Mouse (Mus musculus): ENCODE measurements around the gene Phgr1.

Phgr1 gene

DNA sequence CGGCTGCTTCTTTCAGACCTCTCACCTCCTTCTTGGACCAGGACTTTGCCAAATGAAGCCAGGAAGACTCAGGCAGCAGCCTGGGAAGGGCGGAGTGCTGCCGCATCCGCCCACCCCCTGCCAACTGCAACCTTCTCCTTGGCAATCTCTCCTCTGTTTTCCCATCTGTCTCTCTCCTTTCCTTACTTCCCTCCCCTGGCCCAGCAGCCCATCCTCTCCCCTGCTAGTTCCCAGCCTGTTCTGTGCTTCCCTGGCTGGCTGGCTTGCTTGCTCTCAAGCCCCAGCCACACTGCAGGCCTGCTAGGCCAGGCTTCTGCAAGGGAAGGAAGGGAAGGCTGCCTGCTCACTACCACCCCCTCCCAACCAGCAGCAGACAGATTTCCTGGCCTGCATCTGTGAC is 3.3 kb downstream of the Phgr1 start:
- CTCF ChIA-PET = no interaction called here

DNA sequence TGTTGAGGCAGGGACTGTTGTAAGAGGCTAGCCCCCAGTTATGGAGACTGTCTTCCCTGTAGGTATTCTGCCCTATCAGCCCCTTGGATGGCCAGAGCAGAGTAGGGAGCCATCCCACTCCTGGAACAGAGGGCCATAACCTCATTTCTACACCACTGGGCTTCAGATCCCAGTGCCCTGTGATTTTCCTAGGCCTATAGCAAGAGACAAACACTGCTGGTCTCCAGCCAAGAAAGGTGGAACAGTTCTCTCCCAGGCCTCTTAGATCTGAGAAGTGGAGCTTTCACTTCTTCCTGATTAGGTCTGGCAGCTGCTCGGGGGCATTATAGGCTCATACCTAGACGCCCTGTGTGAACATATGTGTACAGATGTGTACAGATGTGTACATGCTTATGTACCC is 3.7 kb downstream of the Phgr1 start:
- CTCF ChIA-PET = interaction anchor here (0.6 kb wide), 1 partner anchor 307 kb away, joined by 4 read pairs; no protein-coding TSS in a partner anchor

DNA sequence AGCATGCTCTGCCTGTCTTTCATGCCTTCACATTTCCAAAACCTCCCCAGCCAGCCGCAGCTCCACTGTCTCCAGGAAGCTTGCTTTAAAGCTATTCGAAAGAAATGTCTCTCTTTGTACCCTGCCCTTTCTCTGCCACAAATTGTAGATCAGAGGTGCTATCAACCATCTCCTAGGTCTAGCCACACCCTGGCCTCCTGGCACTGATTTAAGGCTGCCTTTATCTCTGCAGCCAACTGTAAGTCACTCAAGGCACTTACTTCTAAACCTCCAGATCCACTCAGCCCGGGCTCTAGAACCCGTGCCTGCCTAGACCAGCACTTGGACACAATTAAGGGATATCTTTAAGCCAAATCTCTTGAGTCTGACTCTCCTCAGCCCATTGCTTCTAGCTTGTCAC is 5.8 kb downstream of the Phgr1 start:
- CTCF ChIA-PET = interaction anchor here (0.7 kb wide), 2 partner anchors 13 to 631 kb away, joined by 4 to 5 read pairs; no protein-coding TSS in a partner anchor

DNA sequence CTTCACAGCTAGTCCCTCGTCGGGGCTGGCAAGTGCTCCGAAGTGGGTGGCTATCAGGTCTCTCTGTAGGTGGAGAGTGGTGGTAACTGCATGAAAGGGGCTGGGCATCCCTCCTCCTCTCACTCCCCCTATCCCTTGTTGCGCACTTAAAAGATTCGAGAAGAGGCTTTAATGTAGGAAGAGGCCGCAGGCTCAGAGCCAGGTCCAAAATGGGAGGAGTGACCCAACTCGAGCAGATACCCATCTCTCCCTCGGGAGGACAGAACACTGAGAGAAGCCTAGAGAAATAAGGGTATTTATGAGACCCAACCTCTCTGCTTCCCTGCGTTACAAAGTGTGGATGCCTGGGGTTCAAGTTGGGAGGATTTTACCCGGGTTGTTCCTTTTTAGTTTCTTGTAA is 6.5 kb downstream of the Phgr1 start:
- CTCF ChIA-PET = interaction anchor here (0.5 kb wide), 1 partner anchor 727 kb away, joined by 11 read pairs; no protein-coding TSS in a partner anchor

DNA sequence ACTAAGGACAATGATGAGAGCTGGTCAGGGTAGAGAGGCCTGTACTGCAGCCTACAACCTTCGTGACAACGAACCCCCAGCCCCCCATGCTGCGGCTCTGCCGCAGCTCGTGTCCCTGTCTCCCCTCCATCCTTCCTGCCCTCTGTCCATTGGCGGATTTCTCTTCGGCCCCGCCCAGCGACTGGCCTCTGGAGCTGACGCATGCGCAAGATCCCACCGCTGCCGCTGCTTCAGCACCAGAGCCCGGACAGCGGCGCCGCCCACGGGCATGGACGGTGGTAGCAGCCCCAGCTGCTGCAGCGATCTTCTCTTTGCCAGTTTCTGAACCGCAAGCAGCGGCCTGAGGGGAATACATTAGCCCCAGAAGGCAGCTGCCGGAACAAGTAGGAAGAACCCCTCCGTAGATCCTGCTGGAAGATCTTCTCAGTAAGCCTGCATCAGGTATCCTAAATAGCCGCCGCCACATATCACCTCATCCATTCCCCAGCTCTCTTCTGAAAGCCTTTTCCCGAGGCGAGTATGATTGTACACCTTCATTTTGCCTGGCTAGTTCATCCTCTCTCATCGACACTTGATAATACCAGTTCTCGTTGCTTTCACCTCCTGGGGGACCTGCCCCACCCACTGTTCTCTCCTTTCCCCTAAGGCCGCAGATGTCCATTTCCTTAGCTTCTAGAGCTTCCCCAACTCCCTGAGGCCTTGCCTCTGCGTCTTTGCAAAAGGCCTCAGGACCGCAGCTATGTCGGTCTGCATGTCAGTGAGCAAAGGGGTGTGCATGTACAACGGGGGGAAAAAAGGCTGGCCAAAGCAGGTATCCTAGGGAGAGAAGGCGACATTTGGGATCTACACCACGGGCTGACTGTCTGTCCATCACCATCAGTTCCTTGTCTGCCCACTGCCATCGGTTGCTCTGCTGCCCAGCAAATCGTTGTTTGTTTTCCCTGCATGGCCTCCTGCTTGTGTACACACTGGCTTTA is 7.2 kb downstream of the Phgr1 start, which contains the start of gene Disp2:
TSS of gene Disp2 (plus strand) at position 216 of the 977 bp plus-strand sequence.
- CTCF ChIA-PET = interaction anchor here (0.5 kb wide), 1 partner anchor 726 kb away, joined by 11 read pairs; no protein-coding TSS in a partner anchor

DNA sequence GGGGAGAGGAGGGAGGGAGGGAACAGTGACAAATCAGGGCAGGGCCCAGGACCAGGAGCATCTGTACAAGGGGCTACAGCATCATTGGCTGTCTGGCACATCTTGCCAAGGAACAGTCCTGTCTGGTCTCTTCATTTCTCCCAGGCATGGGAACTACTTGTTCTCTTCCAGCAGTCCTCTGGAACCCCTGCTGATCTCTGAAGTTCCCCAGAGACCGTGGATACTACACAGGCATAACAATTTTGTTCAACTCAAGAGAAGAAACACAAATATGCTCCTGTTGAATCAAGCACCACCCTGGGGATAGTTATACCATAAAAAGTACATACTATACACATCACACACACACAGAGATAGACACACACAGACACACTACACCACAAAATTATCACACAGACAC is 8.5 kb downstream of the Phgr1 start:
- CTCF ChIA-PET = interaction anchor here (0.6 kb wide), 1 partner anchor 264 kb away, joined by 19 read pairs; no protein-coding TSS in a partner anchor

DNA sequence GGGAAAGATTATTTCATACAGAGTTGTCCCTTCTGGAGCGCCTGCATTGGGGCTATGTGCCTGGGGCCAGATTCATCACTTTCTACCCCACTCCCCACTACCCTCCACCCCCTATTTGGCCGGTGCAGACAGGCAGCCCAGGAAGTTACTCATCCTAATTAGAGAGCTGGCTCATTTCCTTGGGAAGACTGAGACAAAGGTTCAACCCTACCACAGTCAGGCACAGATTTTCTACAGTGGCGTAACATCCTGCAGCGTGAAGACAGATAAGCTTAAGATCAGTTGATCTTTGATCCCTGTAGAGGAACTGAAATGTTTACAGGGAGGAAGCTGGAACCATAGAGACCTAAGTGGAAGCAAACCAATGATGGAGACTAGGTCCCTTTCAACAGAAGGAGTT is 9.7 kb downstream of the Phgr1 start:
- CTCF ChIA-PET = no interaction called here

DNA sequence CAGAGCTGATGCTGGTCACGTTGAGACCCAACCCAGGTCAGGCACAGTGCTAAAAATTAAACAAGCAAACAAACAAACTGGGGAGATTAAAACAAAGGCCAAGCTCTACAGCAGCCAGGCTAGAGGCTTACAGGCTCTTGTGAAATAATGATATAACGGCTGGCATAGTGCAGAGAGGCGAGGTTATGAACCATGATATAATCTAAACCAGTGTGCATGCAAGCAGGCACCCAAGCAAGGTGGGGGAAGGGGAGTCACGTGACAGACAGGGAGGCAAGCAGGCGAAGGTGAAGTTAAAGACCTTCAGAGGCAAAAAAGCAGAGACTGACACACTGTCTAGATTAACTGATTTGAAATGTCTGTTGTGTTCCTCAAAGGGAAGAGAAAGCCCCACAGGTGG is 10.5 kb downstream of the Phgr1 start:
- CTCF ChIA-PET = no interaction called here

DNA sequence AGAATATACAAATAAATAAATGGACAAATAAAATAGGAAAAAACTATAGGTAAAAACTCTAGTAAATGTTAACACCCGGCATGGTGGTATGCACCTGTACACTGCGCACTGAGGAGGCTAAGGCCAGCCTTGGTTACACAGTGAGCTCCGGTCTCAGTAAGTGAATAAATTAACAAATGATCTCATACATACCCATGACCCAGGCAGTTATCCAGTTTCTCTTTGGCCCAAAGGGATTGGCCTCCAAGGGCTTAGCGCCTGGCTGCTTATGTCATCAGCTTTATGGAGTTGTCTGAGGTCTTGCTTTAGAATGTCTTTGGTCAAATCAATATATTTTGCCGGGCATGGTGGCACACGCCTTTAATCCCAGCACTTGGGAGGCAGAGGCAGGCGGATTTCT is 11.1 kb downstream of the Phgr1 start:
- CTCF ChIA-PET = no interaction called here

DNA sequence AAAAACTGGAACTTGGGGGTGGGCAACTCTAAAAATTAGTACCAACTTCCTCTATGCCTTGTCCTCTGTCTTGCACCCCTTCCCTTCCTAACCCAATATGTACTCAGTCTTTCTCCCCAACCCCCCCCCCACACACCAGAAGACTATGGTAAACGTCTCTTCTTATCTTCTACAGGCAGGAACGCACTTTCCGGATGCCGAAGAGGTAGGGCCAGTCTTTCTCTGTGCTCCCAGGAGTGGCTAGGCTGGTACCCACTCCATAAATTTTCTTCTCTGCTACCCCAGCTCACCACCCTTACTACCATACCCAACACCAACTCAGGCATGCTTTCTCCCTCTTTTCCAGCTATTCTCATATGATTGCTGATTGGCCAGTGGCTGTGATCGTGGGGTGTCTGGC is 14.0 kb downstream of the Phgr1 start:
- CTCF ChIA-PET = no interaction called here

DNA sequence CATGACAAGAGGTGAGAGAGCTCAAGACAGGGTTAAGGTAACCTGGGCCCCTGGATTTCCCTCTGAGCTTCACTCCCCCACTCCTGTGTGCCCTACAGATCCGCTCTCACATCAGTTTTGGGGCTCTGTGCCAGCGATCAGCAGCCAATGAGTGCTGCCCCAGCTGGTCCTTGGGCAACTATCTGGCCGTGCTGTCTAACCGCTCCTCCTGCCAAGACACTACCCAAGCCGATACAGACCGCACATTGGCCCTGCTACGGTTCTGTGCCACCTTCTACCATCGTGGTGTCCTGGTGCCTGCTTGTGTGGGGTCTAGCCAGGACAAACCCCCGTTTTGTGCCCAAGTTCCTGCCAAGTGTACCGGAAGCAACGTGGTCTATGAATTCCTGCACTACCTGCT is 16.9 kb downstream of the Phgr1 start:
- CTCF ChIA-PET = no interaction called here

DNA sequence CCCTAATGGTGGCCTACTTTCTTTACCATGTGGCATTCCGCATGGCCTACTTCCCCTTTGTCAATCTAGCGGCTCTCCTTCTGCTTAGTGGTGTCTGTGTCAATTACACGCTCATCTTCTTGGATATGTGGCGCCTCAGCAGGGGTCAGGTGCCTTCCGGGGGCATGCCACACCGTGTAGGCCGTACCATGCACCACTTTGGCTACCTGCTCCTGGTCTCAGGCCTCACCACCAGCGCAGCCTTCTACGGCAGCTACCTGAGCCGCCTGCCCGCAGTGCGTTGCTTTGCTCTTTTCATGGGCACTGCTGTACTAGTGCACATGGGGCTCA is 17.6 kb downstream of the Phgr1 start:
- CTCF ChIA-PET = no interaction called here

DNA sequence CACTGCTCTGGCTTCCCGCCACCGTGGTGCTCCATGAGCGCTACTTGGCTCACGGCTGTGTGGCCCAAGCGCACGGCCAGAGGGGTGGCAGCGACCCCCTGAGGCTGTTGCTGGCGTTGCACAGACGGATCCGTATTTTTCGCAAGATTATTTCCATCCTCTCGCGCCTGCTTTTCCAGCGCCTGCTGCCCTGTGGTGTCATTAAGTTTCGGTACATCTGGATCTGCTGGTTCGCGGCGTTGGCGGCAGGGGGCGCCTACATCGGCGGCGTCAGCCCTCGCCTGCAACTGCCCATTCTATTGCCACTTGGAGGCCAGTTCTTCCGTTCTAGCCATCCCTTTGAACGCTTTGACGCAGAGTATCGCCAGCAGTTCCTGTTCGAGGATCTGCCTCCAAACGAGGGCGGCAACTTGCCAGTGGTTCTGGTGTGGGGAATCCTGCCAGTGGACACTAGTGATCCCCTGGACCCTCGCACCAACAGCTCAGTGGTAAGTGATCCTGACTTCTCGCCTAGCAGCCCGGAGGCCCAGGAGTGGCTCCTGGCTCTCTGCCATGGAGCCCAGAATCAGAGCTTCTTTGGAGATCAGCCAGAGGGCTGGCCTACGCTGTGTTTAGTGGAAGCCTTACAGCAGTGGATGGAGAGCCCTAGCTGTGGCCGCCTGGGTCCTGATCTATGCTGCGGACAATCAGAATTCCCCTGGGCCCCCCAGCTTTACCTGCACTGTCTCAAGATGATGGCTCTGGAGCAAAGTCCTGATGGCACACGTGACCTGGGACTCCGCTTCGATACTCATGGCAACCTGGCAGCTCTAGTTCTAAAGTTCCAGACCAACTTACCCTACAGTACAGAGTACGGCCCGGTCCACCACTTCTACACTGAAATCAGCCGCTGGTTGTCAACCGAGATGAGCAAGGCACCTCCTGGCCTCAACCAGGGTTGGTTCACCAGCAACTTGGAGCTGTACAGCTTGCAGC is 18.3 kb downstream of the Phgr1 start:
- CTCF ChIA-PET = interaction anchor here (0.6 kb wide), 1 partner anchor 12 kb away, joined by 4 read pairs; no protein-coding TSS in a partner anchor

DNA sequence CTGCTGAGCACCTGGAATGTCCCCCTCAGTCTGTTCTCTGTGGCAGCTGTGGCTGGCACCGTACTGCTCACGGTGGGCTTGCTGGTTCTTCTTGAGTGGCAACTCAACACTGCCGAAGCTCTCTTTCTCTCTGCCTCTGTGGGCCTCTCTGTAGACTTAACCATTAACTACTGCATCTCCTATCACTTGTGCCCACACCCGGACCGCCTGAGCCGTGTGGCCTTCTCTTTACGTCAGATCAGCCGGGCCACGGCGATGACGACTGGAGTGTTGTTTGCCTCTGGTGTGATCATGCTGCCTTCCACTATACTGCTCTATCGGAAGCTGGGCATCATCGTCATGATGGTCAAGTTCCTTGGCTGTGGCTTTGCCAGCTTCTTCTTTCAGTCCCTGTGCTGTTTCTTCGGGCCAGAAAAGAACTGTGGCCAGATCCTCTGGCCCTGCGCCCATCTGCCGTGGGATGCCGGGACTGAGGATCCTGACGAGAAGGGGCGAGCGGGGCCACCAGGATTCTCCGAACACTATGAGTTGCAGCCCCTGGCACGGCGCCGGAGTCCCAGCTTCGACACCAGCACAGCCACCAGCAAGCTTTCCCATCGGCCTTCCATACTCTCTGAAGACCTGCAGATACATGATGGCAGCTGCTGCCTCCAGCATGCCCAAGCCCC is 19.2 kb downstream of the Phgr1 start:
- CTCF ChIA-PET = interaction anchor here (0.6 kb wide), 2 partner anchors 13 to 88 kb away, joined by 4 to 13 read pairs; no protein-coding TSS in a partner anchor

DNA sequence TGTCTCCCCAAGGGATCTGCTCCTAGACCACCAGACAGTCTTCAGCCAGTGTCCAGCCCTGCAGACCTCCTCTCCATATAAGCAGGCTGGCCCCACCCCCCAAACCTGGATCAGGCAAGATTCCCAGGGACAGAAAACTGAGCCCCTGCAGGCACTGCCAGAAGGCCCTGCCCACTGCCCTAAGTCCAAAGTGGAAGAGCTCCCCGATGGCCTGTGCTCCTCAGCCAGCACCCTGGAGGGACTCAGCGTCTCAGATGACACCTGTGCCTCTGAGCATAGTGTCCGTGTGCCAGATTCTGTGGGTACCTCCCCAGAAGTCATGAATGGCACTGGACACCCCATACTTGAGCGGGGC is 19.7 kb downstream of the Phgr1 start:
- CTCF ChIA-PET = interaction anchor here (0.6 kb wide), 1 partner anchor 87 kb away, joined by 13 read pairs; no protein-coding TSS in a partner anchor

DNA sequence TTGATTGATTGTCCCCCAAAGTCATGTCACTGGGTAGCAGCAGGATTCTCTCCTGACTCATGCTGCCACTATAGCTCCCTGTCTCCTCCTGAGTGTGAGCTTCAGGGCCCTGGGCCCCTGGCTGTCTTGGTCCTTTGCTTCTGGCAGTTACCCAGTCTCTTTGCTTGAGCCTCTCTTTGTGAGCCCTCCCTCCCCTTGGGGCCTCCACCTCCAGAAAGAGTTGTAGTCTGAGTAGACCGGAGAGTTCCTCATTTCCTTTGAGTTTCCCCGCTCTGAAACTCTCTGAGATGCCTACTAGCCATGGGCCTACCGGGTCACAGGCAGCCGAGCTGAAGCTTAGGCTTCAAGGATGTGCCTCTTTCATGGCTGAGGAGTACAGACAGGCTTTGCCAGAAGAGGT is 21.1 kb downstream of the Phgr1 start:
- CTCF ChIA-PET = no interaction called here

DNA sequence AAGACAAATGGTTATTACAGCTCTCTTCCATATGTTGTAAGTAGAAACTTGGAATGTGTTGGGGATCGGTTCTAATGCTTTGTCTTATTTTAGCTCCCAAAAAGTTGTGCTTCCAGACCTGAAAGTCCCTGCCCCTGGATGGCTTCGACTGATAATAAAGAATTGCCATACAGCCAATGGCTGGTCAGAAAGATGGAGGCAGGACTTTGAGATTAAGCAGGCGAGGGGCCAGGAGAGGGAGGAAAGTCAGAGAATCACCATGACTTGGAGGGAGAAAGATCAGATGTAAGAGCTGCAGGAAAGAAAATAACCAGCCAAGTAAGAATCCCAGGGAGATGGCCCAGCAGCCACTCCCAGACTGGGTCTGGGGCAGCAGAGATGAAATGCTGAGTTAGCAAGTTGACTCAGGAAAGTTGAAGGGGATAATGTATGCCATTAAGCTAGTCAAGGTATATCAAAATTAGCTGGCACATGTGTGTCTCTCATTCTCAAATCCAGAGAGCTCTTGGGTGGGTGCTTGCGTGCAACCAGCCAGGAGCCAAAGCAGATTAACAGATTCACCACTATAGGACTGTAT is 30.1 kb downstream of the Phgr1 start:
- CTCF ChIA-PET = no interaction called here

DNA sequence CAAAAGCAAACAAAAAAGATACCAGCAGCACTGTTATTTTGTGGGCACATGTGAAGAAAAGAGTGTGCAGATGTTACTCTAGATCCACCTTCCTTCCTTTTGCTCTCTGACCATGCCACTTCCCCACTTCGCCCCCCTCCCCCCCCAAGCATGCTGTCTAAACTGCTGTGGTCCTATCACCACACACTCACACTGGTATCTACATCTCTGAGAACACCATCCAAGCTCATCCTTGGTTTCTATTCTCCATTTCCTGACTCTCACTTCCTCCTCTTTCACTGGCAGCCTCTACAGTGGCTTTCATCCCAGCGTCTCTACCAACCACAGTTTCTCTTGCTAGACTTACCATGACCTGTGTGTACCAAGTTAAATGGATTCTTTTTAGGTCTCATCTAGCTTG is 31.9 kb downstream of the Phgr1 start:
- CTCF ChIA-PET = interaction anchor here (0.9 kb wide), 1 partner anchor 28 kb away, joined by 4 read pairs; no protein-coding TSS in a partner anchor

DNA sequence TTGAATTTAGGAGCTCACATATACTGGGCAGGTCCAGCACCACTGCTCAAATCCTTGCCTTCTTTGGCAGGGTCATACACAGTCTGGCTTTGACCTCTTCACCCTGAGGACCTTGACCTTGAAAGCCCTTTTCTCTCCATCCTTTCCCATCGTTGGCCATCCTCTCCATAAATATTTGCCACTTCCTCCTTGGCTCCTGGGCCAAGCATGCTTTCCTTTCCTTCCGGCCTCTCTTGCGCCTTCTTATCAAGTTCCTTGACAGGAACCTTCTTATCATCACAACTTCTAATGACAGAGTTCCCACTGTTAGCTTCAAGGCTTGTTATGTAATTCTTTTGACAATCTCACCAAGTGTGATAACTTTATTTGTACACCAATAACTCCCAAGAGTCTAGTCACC is 32.6 kb downstream of the Phgr1 start:
- CTCF ChIA-PET = interaction anchor here (0.9 kb wide), 1 partner anchor 27 kb away, joined by 4 read pairs; no protein-coding TSS in a partner anchor

DNA sequence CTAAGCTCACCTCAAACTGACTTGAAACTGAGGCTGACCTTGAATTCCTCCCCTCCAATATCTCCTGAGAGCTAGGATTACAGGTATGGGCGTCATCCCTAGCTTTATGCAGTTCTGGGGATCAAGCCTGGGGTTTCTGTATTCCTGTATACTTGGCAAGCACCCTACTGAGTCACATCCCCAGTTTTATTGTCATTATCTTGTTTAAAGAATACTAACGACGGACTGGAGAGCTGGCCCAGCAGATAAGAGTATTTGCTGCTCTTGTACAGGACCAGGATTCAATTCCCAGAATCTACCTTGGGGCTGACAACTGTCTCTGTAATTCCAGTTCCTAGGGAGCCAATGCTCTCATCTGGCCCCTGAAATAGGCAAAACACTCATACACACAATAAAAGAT is 33.2 kb downstream of the Phgr1 start:
- CTCF ChIA-PET = no interaction called here

DNA sequence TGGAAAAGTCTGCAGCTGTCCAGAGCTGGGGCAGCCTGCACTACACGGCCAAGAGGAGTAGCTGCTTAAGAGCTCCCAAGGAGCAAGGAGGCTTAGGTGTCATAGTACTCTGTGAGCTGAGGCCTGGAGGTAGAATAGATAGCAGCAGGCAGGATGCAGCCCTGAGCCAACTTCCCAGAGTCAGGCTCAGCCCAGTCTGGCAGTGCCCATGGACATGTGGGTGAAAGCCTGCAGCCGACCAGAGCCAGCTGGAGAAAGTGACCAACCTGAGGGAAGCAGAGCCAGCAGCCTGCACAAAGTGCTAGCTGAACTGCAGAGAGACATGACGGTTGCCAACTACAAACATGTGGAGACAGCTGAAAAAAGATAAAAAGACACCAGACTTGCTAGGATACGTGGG is 34.3 kb downstream of the Phgr1 start:
- CTCF ChIA-PET = no interaction called here

Measured in spleen, embryonic (tissue).